Mouse (Mus musculus): ENCODE data around the gene Kcnn3. TPM values are rescaled to one million over a fixed set of nuclear protein-coding genes. Genes with fewer than 3 reads are reported as not detected.

Gene Kcnn3
- 4.4 and 6.0 TPM in 2 replicates for polyA plus RNA-seq (2014; fragmentation: Nextera tagmentation; extraction: Ambion mirVana)

- Histone ChIP-seq H3K9ac (replicated peaks; ENCODE audit: low read depth, low read length) (peak within 1 kb of the TSS; percentile 15), H3K4me1 (ENCODE audit: control insufficient read depth, insufficient read depth, low read length) (peaks cover 18% of the 10 kb centered on the region), H3K36me3 (ENCODE audit: control insufficient read depth, insufficient read depth, low read length) (no peaks in the 10 kb centered on the region), H3K27me3 (ENCODE audit: control insufficient read depth, insufficient read depth, low read length) (no peaks in the 10 kb centered on the region), H3K4me2 (replicated peaks; ENCODE audit: low read depth, low read length) (peak within 1 kb of the TSS; percentile 78), H3K4me3 (ENCODE audit: low read depth, low read length) (peak within 1 kb of the TSS; percentile 34), H3K27ac (ENCODE audit: low read length) (no peak within 1 kb of the TSS), H3K9me3 (ENCODE audit: control insufficient read depth, low read depth, low read length) (peaks cover 7% of the 10 kb centered on the region; the same call in 1 of the 2 replicates)
- peak; percentile 91 for ATAC-seq (ENCODE audit: insufficient number of reproducible peaks, insufficient read depth, low FRiP score, low read depth)
- WGBS, result 0% methylated on average over 15 of the region's 15 CpGs
These were observed at the start of gene Kcnn3 for GRCm38 (mm10) chr3:89519894-89520293. Gene Kcnn3, plus strand, starts transcription at chr3:89520164.

- Histone ChIP-seq H3K27me3 (ENCODE audit: control insufficient read depth, insufficient read depth, low read length) (no peaks in the 10 kb centered on the region), H3K9me3 (ENCODE audit: control insufficient read depth, low read depth, low read length) (no peaks in the 10 kb centered on the region), H3K4me1 (ENCODE audit: control insufficient read depth, insufficient read depth, low read length) (no peaks in the 10 kb centered on the region), H3K4me3 (ENCODE audit: low read depth, low read length) (no peak overlapping the region), H3K27ac (ENCODE audit: low read length) (no peak overlapping the region), H3K36me3 (ENCODE audit: control insufficient read depth, insufficient read depth, low read length) (0 out of 2 replicates have a peak, but pooled peaks cover 3% of the 10 kb centered on the region), H3K9ac (replicated peaks; ENCODE audit: low read depth, low read length) (no peak overlapping the region), H3K4me2 (replicated peaks; ENCODE audit: low read depth, low read length) (no peak overlapping the region)
- WGBS, result 77% methylated on average over 7 of the region's 7 CpGs
- ATAC-seq (ENCODE audit: insufficient number of reproducible peaks, insufficient read depth, low FRiP score, low read depth), result no peak
These were observed 47.7 kb upstream of the Kcnn3 start for GRCm38 (mm10) chr3:89472280-89472679.

- no peak overlapping the region for H3K9ac ChIP-seq (replicated peaks; ENCODE audit: low read depth, low read length)
- H3K27me3 ChIP-seq (ENCODE audit: control insufficient read depth, insufficient read depth, low read length), result no peaks in the 10 kb centered on the region
- no peak overlapping the region for H3K27ac ChIP-seq (ENCODE audit: low read length)
- no peaks in the 10 kb centered on the region for H3K4me1 ChIP-seq (ENCODE audit: control insufficient read depth, insufficient read depth, low read length)
- H3K9me3 ChIP-seq (ENCODE audit: control insufficient read depth, low read depth, low read length), result no peaks in the 10 kb centered on the region
- WGBS, result 74% methylated on average over 6 of the region's 6 CpGs
- no peaks in the 10 kb centered on the region for H3K36me3 ChIP-seq (ENCODE audit: control insufficient read depth, insufficient read depth, low read length)
- no peak overlapping the region for H3K4me2 ChIP-seq (replicated peaks; ENCODE audit: low read depth, low read length)
- ATAC-seq (ENCODE audit: insufficient number of reproducible peaks, insufficient read depth, low FRiP score, low read depth), result no peak
- H3K4me3 ChIP-seq (ENCODE audit: low read depth, low read length), result no peak overlapping the region
These were observed 46.1 kb upstream of the Kcnn3 start for GRCm38 (mm10) chr3:89473838-89474237.

GRCm38 (mm10) chr3:89479055-89479454, 40.9 kb upstream of the Kcnn3 start:
- 70% methylated on average over 6 of the region's 6 CpGs for WGBS
- Histone ChIP-seq H3K27ac (ENCODE audit: low read length) (no peak overlapping the region), H3K4me3 (ENCODE audit: low read depth, low read length) (no peak overlapping the region)

GRCm38 (mm10) chr3:89481488-89481887, 38.5 kb upstream of the Kcnn3 start:
- H3K4me3 ChIP-seq (ENCODE audit: low read depth, low read length), result no peak overlapping the region
- ATAC-seq (ENCODE audit: insufficient number of reproducible peaks, insufficient read depth, low FRiP score, low read depth), result no peak
- H3K36me3 ChIP-seq (ENCODE audit: control insufficient read depth, insufficient read depth, low read length), result no peaks in the 10 kb centered on the region
- H3K27me3 ChIP-seq (ENCODE audit: control insufficient read depth, insufficient read depth, low read length), result no peaks in the 10 kb centered on the region
- H3K27ac ChIP-seq (ENCODE audit: low read length), result no peak overlapping the region
- H3K9ac ChIP-seq (replicated peaks; ENCODE audit: low read depth, low read length), result no peak overlapping the region
- H3K4me1 ChIP-seq (ENCODE audit: control insufficient read depth, insufficient read depth, low read length), result no peaks in the 10 kb centered on the region
- no peak overlapping the region for H3K4me2 ChIP-seq (replicated peaks; ENCODE audit: low read depth, low read length)
- WGBS, result 40% methylated on average over 2 of the region's 2 CpGs
- no peaks in the 10 kb centered on the region for H3K9me3 ChIP-seq (ENCODE audit: control insufficient read depth, low read depth, low read length)

More at GRCm38 (mm10) chr3:89479055-89479454, 40.9 kb upstream of the Kcnn3 start:
- Histone ChIP-seq H3K27me3 (ENCODE audit: control insufficient read depth, insufficient read depth, low read length) (no peaks in the 10 kb centered on the region), H3K36me3 (ENCODE audit: control insufficient read depth, insufficient read depth, low read length) (no peaks in the 10 kb centered on the region), H3K4me2 (replicated peaks; ENCODE audit: low read depth, low read length) (no peak overlapping the region), H3K4me1 (ENCODE audit: control insufficient read depth, insufficient read depth, low read length) (no peaks in the 10 kb centered on the region), H3K9me3 (ENCODE audit: control insufficient read depth, low read depth, low read length) (no peaks in the 10 kb centered on the region), H3K9ac (replicated peaks; ENCODE audit: low read depth, low read length) (no peak overlapping the region)
- ATAC-seq (ENCODE audit: insufficient number of reproducible peaks, insufficient read depth, low FRiP score, low read depth), result no peak

- no peak overlapping the region for H3K4me3 ChIP-seq (ENCODE audit: low read depth, low read length)
- no peaks in the 10 kb centered on the region for H3K4me1 ChIP-seq (ENCODE audit: control insufficient read depth, insufficient read depth, low read length)
- no peak overlapping the region for H3K27ac ChIP-seq (ENCODE audit: low read length)
- ATAC-seq (ENCODE audit: insufficient number of reproducible peaks, insufficient read depth, low FRiP score, low read depth), result no peak
- no peaks in the 10 kb centered on the region for H3K9me3 ChIP-seq (ENCODE audit: control insufficient read depth, low read depth, low read length)
- H3K36me3 ChIP-seq (ENCODE audit: control insufficient read depth, insufficient read depth, low read length), result no peaks in the 10 kb centered on the region
- no peak overlapping the region for H3K4me2 ChIP-seq (replicated peaks; ENCODE audit: low read depth, low read length)
- no peaks in the 10 kb centered on the region for H3K27me3 ChIP-seq (ENCODE audit: control insufficient read depth, insufficient read depth, low read length)
- no peak overlapping the region for H3K9ac ChIP-seq (replicated peaks; ENCODE audit: low read depth, low read length)
- 88% methylated on average over 5 of the region's 5 CpGs for WGBS
These were observed 37.7 kb upstream of the Kcnn3 start for GRCm38 (mm10) chr3:89482249-89482648.

GRCm38 (mm10) chr3:89484766-89485524, 35.0 kb upstream of the Kcnn3 start:
- no peak overlapping the region for H3K9ac ChIP-seq (replicated peaks; ENCODE audit: low read depth, low read length)
- no peaks in the 10 kb centered on the region for H3K9me3 ChIP-seq (ENCODE audit: control insufficient read depth, low read depth, low read length)
- WGBS, result 16% methylated on average over 24 of the region's 24 CpGs
- no peak overlapping the region for H3K4me3 ChIP-seq (ENCODE audit: low read depth, low read length)
- H3K36me3 ChIP-seq (ENCODE audit: control insufficient read depth, insufficient read depth, low read length), result no peaks in the 10 kb centered on the region
- H3K27ac ChIP-seq (ENCODE audit: low read length), result no peak overlapping the region
- peak overlapping the region; percentile 31; the same call in 1 of the 2 replicates for H3K4me2 ChIP-seq (replicated peaks; ENCODE audit: low read depth, low read length)
- no peaks in the 10 kb centered on the region for H3K27me3 ChIP-seq (ENCODE audit: control insufficient read depth, insufficient read depth, low read length)
- H3K4me1 ChIP-seq (ENCODE audit: control insufficient read depth, insufficient read depth, low read length), result no peaks in the 10 kb centered on the region
- ATAC-seq (ENCODE audit: insufficient number of reproducible peaks, insufficient read depth, low FRiP score, low read depth), result peak; percentile 88

GRCm38 (mm10) chr3:89486111-89486510, 33.9 kb upstream of the Kcnn3 start:
- Histone ChIP-seq H3K9ac (replicated peaks; ENCODE audit: low read depth, low read length) (no peak overlapping the region), H3K4me3 (ENCODE audit: low read depth, low read length) (no peak overlapping the region), H3K9me3 (ENCODE audit: control insufficient read depth, low read depth, low read length) (no peaks in the 10 kb centered on the region), H3K4me1 (ENCODE audit: control insufficient read depth, insufficient read depth, low read length) (no peaks in the 10 kb centered on the region), H3K27me3 (ENCODE audit: control insufficient read depth, insufficient read depth, low read length) (no peaks in the 10 kb centered on the region), H3K36me3 (ENCODE audit: control insufficient read depth, insufficient read depth, low read length) (no peaks in the 10 kb centered on the region), H3K27ac (ENCODE audit: low read length) (no peak overlapping the region), H3K4me2 (replicated peaks; ENCODE audit: low read depth, low read length) (no peak overlapping the region)
- ATAC-seq (ENCODE audit: insufficient number of reproducible peaks, insufficient read depth, low FRiP score, low read depth), result no peak
- WGBS, result 85% methylated on average over 8 of the region's 8 CpGs

All from stomach, embryonic 14.5 days (tissue).